Mouse (Mus musculus) kidney, postnatal 14 days (tissue): ENCODE results near the gene Fam133b.
"Not testable (repeated sequence)": the region's sequence is repeated elsewhere in the genome, so short reads cannot be mapped to it uniquely, and the experiment has no call there.

Experiments
- DNase-seq: peaks from one replicate; pipeline ENCODE4 v3.0.0; 2022; ENCODE audit warnings: mixed read lengths

Gene Fam133b

GRCm38 (mm10) chr5:3609241-3609640 is 65.6 kb downstream of the Fam133b start:
- no peak for DNase-seq

GRCm38 (mm10) chr5:3611835-3612234 is 68.2 kb downstream of the Fam133b start:
- not testable (repeated sequence) for DNase-seq
